Mouse (Mus musculus) mouse embryonic stem cell (cell line): ENCODE measurements around the gene Pla2g2f.

ENCODE experiments used
- in situ Hi-C, 2 experiments: fragments of 300-500 bp; cut with MboI; formaldehyde crosslinking; loops; 1 replicate in 1 of 2; 3 replicates in 1 of 2; pipeline ENCODE4 v1.14.3; 2019 to 2020; ENCODE audit warnings: low sequenced_read_pairs in 2 of 2, low pct_unique_long_range_greater_than_20kb in 1 of 2, mixed read lengths in 1 of 2; ENCODE audit not compliant: unreplicated experiment in 1 of 2

Gene Pla2g2f

DNA sequence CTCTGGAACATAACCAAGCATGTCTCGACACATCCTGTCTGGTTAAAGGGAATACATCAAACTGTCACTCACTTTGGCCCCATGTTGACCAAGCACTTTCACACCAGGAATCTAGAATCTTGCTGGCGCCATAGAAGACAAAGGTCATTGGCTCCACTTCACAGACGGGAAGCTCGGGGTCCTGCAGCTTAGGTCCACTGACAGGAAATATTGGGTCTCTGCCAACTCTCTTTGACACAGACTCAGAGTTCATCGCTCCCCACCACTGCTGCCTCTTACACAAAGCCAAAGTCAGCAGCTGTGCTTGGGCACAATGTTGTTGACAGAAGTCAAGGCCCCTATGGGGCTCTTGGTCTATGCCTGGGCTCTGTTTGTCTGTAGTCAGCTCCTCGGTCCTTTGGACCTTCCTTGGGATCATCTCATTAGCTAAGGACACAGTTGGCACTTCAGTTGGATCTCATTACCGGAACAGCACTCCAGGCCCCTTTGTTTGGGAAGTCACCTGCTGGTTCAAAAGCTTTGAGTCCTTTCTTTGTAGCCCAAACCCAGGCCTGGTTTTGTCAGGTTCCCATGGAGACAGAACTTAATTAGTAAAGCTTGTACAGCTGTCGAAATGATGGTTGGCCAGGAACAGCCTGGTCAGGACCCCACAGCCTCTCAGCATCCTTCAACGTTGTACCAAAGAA, 28.3 kb downstream of the Pla2g2f start:
- in situ Hi-C loops = no loop called here

DNA sequence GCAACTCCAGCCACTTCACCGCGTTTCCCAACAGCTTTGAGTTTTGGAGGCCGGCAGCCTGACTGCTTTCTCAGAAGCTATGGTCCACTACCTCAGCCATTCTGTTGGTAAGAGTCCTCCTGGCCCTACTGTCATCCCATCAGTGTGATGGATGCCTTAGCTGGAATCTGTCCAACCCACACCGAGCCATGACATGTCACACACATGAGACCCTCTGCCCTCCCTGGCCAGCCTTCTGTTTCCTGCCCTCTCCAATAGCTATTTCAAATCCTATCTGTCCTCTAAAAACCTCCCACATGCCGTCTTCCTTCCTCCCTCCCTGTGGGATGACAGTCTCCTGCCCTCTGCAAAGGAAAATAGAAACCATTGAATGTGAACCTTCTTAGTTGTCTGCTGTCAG, 31.7 kb downstream of the Pla2g2f start:
- in situ Hi-C loops = no loop called here

DNA sequence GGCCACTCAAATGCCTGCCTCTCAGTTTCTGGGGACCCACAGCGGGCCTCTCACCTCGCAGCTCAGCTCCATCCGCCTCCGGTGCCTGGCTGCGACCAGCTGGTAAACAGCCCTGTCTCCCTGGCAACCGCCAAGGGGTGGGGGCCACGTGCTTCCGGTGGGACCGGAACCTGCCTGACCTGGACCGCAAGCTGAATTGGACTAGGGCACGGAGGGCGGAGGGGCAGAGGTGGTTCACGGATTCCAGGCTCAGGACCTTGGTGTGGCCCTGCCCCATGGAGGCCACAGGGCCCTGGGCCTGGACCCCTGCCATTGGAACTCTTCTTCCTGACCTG, 32.3 kb downstream of the Pla2g2f start:
- in situ Hi-C loops = no loop called here

DNA sequence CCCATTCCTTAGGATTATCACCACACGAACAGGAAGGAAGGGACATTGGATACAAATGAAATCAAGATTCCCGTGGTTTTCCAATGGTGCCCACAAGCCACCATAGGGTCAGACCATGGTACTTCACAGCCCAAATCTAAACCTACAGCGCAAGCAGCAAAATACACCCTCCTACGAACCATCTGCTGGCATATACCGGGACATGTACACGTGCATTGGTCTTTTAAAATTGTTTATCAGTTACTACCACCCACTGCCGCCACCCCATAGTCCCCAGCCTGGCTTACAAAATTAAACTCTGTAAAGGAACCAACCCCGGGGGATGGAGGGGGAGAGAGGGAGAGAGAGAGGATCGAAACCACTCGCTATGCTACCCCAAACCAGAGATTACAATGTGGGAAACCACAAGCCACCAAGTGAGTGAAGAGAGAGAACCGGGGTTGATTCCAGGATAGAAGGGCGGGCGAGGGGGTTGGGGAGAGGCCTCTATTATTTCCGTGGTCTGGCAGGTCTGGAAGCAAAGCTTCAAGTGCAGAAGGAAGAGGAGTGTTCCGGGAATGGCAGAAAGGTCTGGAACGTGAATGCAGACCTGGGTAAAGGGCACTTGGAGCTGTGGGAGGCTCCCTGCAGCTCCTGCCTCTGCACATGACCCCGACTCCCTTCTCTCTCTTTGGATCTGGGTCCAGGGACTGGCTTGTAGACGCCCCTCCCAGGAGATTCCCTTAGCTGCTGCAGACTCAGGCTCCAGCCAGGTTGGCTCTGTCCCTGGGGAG, 32.9 kb downstream of the Pla2g2f start, which contains the start of gene Pla2g2c:
Gene Pla2g2c (plus strand): TSS at position 439 of the 773 bp plus-strand sequence.
- in situ Hi-C loops = no loop called here

DNA sequence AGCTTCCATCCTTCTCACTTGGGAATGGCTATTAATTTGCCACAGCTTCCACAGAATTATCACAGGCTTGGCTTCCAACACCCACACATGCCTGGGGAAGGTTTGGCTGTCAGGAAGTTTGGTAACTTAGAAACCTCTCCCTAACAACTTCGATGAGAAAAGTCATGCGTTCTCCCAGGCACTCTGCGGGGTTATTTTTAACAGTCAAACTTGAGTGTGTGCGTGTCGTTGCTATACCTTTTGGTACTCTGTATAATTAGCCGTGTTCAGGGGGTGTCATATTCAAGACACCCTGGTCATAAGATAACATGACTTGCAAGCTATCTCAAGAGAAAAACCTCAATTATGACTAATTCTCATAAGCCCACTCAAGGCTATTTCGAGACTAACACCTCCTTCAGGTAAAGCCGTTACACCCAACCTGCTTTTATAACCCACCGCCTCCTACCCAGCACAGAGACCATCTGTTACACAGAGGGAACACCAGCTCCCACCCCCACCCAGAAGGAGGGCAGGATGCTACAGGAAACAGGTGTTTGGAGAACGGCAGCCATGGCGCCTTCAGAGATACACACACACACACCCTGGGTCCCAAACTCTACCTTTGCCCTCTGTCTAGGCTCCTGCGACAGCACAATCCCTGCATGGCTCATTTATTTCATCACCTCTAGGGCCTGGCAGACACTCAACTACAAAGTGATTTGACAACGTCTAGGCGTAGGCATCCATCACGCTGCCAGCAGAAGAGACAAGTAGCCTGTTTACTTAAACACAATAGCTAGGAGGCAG, 33.7 kb downstream of the Pla2g2f start:
- in situ Hi-C loops = no loop called here

DNA sequence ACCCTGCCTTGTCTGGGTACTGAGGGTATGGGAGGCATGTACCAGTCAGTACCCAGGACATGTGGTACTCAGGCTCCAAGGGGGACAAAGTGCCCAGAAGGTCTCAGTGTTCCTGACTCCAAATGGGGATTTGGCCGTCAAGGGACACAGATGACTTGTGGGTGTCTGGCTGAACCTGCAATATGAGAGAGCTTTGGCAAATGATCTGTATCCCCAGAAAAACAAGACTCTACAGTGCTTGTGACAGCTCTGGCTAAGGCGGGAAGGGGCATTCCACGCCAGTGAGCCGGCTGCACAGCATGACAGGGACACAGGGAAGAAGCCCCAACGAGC, 38.2 kb downstream of the Pla2g2f start:
- in situ Hi-C loops = loop anchor here in 1 of 2 experiments (10.0 kb wide), 1 partner anchor 76 kb away; no protein-coding TSS in a partner anchor

DNA sequence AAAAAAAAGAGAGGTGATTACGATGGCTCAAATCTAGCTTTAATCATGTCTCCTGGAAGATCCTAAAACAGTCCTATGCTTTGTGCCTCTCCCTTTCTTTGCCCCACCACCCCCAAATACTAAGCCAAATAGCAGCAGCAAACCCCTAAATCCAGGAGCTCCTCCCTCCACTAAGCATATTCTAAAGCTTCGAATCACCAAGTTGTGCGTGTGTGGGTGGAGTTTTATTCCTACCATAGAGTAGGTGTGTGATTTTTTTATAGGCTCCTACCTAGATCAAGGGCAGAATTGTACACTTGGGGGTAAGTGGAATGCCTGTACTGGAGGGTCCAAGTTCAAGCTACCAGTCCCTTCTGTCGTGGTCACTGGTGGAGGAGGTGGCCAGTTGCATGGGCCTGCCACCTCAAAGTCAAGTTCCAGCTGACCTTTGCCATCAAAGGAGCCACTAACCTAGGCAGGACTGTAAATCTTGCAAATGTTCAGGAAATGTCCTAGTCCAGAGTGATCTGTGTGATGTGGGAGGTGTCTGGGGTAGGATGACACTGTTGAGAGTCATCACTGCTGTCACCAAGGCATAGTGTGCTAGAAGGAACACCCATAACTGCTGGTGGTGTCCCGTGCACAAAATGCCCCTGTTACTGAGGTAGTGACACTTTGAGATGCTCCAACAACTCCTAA, 38.7 kb downstream of the Pla2g2f start:
- in situ Hi-C loops = loop anchor here in 1 of 2 experiments (10.0 kb wide), 1 partner anchor 76 kb away; no protein-coding TSS in a partner anchor

DNA sequence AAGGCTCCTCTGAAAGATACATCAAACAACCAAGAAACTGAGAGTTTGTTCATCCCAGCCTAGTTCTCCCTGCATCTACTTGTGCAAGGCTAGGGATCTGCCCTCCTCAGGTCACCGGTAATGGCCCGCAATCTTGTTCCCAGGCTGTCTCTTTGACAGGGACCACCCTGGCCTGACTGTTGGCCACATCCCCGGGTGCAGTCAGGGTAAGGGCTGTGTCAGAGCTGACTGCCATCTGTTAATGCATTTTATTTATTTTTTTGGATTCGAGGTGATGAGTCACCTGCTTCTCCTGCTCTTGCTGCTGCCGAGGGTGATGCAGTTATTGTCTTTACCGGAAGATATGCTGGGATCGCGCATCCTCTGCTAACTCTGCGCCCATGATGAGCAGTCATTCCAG, 40.7 kb downstream of the Pla2g2f start:
- in situ Hi-C loops = loop anchor here in 1 of 2 experiments (10.0 kb wide), 1 partner anchor 78 kb away; no protein-coding TSS in a partner anchor

DNA sequence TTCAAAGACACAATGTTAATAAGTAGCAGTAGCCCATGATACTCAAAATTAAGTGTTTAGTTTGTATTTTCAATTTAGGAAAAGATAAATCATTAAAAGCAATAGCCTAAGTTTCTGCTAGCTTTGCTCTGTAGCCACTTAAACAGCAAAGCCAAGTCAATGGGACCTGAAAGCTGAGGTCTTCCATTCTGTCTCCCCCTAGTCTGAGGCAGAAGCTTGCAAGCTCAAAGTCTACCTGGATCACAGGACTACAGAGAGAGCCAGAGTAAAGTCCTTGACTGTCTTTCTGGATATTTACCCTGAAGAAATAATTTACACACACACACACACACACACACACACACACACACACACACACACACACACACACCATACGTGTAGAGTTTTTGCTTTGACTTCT, 43.2 kb downstream of the Pla2g2f start:
- in situ Hi-C loops = loop anchor here in 1 of 2 experiments (10.0 kb wide), 1 partner anchor 81 kb away; no protein-coding TSS in a partner anchor

DNA sequence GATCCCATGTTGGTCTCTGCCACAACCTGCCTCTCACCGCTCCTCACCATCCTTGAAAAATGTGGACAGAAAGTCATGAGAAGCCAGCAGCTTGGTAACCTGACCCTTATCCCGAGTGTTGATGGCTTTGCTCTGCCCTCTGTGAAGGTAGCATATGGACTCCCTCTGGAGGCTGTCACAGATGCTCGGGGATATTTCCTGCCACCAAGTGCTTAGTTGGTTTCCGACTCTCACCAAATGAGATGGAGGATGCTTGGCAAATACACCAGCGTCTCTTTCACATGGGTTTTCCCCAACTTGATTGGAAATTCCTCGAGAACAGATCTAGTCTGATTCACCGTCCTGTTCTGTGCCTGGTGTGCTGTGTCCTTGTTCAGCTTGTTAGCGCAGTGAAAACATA, 44.8 kb downstream of the Pla2g2f start:
- in situ Hi-C loops = loop anchor here in 1 of 2 experiments (10.0 kb wide), 1 partner anchor 82 kb away; no protein-coding TSS in a partner anchor

DNA sequence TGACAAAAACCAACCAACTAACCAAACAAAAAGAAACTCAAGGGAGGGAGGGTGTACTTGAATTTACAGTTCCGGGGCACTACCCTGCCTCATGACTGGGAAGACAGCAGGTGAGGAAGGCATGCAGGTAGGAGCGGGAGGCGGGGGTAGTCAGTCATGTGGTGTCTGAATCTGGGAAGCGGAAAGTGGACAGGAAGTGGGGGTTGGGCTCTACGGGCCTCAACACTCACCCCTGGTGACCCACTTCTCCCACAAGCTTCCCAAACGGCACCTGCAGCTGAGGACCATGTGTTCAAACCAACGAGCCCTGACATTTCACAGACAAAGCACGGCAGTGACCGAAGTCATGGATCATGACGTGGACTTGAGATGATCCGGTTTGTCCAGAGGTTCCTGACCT, 45.3 kb downstream of the Pla2g2f start:
- in situ Hi-C loops = loop anchor here in 1 of 2 experiments (10.0 kb wide), 1 partner anchor 83 kb away; no protein-coding TSS in a partner anchor

DNA sequence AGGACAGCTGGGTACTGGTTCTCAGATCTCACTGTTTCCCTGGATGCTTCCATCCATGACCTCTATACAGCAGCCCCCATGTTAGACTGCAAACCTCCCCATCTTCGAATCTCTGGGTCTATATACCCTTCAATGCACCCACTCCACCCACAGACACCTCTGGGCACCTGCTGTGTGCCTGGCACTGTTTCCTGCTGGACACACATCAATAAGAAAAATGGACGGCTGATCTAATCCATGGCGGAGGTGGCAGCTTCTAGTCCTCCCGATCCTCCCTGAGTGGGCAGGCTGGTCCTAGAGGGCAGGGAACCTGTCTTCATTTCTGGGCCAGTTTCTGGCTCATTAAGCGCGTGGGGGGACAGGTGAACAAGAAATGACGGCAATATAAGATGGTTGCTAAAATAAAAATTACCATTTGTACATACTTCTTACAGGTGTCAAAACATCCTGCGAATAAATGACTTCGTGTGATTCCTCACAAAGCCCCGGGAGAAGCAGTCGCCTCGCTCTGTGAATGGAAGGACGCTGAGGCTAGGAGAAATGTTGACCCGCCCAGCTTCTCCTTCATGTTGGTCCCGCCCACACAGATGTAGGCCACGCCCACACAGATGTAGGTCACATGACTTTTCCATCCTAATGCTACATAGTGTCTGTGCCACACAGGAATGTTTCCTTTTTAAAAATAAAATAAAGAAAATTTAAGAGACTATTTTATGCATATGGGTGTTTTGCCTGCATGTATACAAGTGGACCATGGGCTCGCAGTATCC, 46.2 kb downstream of the Pla2g2f start:
- in situ Hi-C loops = loop anchor here in 1 of 2 experiments (10.0 kb wide), 1 partner anchor 84 kb away; no protein-coding TSS in a partner anchor

DNA sequence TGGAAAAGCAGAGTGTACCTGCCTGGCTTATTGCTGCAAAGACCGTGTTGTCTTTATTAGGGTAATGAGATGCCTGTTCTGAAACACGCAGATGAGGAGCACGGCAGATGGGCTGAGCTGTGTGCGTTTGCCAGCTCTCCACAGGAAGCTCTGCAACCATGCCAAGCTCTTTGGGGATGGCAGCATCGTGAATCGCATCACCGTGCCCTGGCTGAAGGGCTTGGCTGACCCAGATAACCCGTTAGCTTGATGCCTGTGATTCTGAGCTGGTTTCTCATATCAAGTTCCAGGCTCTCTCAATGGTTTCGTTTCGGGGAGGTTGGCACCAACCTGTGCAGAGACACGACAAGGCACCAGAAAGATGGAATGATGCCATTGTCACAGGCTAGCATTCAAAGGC, 46.8 kb downstream of the Pla2g2f start:
- in situ Hi-C loops = loop anchor here in 1 of 2 experiments (10.0 kb wide), 1 partner anchor 84 kb away; no protein-coding TSS in a partner anchor

DNA sequence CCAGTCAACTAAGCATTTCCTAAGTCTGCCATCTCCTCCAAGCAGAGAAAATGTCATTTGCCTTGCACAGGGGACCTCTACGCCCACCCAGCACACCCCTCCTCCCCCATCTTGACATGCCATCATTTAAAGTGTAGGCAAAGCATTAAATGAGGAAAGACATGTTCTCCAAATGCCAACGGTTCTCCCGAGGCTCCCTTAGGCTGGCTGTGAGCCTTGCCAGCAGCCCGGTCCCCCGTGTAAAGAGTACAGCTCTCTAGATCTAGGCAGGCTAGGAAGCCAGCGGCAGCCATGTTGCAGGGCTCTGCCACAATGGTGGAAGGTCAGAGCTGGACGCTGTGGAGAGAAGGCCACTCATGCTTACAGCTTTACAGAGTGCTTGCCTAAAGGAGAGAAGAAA, 47.5 kb downstream of the Pla2g2f start:
- in situ Hi-C loops = loop anchor here in 1 of 2 experiments (5.0 to 10.0 kb wide), 2 partner anchors 85 to 263 kb away; no protein-coding TSS in a partner anchor

DNA sequence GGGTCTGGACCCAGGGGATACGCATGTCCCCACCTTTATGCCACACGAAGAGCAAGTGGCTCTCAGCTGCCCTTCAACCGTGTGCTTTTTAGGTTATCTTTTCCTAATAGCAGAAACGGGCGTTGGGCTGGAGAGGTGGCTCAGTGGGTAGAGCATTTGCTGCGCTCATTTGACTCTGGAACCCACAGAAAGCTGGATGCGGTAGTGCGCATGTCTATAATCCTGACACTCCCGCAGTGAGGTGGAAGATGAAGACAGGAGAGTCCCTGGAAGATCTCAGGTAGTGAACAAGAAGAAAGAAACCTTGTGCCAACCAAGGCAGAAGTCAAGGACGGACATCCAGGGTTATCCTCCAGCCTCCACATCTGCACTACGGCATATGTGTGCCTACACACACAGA, 48.2 kb downstream of the Pla2g2f start:
- in situ Hi-C loops = loop anchor here in 1 of 2 experiments (5.0 kb wide), 1 partner anchor 262 kb away; no protein-coding TSS in a partner anchor

DNA sequence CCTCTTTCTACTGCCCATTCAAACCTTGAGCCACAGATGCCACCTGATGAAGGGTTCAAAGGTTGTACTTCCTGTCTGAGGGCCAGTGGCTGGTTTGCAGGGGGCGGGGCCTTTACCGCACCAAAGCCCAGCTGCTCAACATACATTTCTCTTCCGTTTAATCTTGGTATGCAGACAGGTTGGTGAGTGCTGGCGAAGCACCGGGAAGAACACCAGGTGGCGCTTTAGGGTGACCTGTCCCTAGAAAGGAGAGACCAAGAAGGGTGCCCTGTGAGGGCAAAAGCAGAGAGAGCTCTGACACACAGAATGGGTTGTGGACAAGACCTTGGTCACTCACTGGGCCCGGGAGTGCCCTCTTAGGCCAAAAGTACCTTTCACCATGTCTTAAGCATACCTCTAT, 48.8 kb downstream of the Pla2g2f start:
- in situ Hi-C loops = loop anchor here in 1 of 2 experiments (5.0 kb wide), 1 partner anchor 261 kb away; no protein-coding TSS in a partner anchor

DNA sequence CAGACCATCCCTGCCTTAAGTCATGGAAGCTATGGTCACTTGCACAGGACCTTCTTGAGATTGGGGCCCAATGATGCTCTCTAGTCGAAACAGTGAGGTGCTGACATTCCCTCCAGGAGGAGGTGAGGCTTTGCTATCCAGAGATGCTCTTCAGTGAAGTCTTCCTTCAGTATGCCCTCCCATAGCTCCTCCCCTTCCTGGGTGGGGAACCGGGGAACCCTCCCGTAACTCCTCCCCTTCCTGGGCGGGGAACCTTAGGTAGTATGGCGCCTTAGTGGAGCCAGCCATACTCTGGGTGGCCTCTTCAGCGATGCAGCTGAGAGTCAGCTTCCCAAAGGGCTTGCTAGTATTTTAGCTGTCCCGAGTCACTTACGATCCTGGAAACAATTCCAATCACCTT, 50.8 kb downstream of the Pla2g2f start:
- in situ Hi-C loops = loop anchor here in 1 of 2 experiments (5.0 kb wide), 1 partner anchor 259 kb away; no protein-coding TSS in a partner anchor
